Mouse (Mus musculus): Measurements from ENCODE around the gene Lmnb2.

Lmnb2 gene

DNA sequence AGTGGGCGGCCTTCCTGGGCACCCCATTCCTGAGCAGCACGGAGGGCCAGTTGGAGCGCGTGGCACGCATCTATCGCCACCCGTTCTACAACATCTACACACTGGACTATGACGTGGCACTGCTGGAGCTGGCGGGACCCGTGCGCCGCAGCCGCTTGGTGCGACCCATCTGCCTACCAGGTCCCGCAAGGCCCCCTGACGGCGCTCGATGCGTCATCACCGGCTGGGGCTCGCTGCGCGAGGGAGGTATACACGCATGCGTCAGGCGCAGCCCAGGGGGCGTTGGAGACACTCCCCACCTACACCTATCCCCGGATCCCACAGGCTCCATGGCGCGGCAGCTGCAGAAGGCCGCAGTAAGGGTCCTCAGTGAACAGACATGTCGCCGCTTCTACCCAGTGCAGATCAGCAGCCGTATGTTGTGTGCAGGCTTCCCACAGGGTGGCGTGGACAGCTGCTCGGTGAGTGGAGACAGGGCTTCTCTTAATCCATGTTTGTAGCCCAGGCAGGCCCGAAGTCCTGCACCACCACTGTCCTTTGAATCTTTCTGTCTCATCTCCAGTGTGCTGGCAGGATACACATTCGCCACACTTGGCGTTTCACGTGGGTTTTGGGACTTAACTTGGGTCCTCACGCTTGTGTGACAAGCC lies 20.1 kb downstream of the Lmnb2 start:
- DNase-seq = peak; percentile 84

DNA sequence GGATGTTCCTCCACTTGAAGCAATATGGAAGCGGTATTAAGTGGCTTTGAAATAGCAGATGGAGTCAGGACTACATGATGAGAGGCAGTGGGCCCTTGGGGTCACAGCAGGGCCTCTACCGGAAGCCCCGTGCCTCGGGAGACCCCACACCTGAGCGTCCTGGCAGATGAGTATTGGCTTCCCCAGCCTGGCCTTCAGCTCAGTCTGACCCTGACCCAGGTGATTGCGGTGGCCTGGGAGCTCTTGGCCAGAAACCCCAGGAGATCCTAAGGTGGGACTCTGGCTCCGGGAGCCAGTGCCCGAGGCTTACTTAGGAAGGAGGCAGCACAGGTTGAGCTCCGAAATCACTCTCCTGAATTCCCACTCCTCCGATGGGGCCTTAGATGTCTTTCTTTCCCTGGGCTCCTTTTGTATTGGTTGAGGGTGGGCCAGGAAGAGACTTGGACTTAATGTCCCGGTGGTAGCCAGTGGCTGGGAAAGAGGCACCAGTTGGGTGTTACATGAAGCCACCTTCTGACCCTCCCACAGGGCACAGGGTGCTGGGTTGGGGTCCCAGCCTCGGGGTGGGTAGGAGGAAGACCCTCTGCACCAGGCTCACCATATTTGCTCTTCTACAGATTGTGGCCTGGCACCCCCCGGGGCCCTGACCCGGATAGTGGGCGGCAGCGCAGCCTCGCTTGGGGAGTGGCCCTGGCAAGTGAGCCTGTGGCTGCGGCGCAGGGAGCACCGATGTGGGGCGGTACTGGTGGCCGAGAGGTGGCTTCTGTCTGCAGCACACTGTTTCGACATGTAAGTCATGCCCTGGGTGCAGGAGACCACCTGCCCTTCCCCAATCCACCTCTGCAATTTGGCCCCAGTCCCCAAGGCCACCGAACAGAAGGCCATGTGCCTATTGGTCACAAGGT lies 21.2 kb downstream of the Lmnb2 start:
- no peak for DNase-seq

DNA sequence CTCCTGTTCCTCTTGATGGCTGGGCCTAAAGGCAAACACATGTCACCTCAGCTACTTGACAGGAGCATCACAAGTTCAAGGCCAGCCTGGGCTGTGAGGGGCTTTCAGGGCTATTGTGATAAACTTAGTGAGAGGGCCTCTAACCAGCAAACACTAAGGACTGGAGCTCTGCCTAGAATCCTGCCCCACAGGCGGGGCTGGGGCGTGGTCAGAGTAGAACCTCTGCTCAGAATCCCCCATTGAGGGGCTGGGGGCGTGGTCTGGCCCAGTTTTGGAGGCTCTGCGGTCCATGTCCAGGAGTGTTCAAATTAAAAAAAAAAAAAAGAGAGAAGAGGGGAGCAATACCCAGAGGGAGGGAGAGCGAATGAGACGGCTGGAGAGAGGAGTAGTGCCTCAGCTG lies 22.3 kb downstream of the Lmnb2 start:
- DNase-seq = no peak

DNA sequence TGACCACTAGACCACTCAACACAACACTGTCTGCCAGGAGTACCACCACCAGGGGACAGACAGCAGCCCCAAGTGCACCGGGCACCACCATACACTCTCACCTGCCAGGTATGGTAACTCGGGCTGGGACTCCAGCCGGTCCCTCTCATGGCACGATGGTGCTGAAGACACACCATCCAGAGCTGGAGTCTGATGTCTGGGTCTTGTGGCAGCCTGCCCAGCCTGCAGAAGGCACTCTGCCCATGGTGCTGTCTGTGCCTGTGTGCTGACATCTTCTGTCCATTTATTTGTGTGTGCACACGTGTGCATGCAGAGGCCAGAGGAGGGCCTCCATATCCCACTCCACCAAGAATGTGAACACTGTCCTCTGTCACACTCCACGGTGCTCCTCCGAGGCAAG lies 22.9 kb downstream of the Lmnb2 start:
- DNase-seq = no peak

DNA sequence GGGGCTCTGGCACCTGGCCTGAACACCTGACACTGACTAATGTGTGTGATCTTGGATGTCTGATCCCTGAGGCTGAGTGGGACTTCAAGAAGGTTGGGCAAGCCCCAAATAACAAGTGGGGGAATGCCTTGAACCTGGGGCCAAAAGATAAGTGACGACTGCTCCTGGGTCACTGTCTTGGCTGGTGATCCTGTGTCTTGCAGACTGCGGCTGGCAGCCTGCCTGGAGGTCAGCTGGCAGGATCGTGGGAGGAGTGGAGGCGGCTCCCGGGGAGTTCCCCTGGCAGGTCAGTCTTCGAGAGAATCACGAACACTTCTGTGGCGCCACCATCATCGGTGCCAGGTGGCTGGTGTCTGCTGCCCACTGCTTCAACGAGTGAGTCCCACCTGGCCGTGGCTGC lies 30.9 kb downstream of the Lmnb2 start:
- DNase-seq = no peak

DNA sequence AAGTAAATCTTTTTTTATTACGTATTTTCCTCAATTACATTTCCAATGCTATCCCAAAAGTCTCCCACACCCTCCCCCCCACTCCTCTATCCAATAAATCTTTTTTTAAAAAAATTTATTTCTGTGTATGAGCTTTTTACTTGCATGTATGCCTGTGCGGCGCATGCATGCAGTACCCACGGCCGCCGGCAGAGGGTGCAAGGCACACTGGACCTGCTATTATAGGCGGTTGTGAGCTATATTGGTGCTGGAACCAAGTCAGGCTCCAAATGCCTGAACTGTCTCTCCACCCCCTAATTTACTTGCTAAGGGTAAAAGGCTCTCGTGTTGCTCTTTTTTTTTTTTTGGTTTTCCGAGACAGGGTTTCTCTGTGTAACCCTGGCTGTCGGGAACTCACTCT lies 36.7 kb downstream of the Lmnb2 start:
- peak; percentile 33 for DNase-seq

DNA sequence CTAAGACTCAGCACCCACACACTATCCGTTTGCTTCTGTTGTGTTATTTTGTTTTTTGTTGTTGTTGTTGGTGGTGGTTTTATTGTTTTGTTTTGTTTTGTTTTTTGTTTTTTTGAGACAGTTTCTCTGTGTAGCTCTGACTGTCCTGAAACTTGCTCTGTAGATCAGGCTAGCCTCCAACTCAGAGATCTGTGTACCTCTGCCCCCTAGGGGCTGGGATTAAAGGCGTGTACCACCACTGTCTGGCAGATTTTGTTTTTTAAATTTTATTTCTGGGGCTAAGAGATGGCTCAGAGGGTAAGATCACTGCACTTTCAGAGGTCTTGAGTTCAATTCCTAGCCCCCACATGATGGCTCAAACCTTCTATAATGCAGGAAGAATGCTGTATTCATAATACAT lies 37.1 kb downstream of the Lmnb2 start:
- DNase-seq = no peak

DNA sequence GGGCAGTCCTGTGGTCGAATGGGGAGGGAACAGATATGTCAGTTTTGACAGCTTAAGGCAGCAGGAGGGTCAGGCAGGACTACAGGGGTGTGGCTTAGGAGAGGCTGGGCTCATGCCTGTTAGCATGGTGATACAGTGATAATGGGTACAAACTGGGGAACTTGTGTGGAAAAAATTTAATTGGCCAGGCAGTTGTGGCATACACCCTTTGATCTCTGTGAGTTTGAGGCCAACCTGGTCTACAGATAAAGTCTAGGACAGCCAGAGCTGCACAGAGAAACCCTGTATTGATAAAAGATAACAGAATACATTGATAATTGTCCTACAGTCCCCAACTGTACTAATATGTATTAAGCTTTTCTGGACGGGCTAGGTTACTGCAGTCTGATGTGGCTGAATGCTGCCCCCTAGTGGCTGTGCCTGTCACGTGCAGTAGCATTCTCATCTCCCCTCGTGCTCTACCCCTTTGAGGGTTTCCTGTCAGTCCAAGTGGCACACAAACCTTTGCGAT lies 37.9 kb downstream of the Lmnb2 start:
- DNase-seq = peak; percentile 56

DNA sequence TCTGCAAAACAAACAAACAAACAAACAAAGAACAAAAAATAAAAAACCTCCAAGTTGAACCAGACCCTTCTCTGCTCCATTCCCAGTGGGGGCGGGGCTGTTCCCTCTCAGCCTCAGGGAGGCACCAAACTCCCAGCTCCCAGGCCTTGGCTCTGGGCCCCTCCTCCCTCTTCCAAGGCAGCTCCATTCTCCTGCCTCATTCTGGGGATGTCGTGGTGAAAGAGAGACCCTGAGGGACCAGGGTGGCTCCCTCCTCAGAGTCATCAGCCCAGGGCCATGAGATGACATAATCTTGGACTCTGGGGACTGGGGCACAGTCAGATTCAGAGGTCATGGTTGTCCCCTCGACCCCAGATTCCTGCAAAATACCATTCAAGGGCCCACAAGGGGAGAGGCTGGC lies 41.5 kb downstream of the Lmnb2 start:
- no peak for DNase-seq

DNA sequence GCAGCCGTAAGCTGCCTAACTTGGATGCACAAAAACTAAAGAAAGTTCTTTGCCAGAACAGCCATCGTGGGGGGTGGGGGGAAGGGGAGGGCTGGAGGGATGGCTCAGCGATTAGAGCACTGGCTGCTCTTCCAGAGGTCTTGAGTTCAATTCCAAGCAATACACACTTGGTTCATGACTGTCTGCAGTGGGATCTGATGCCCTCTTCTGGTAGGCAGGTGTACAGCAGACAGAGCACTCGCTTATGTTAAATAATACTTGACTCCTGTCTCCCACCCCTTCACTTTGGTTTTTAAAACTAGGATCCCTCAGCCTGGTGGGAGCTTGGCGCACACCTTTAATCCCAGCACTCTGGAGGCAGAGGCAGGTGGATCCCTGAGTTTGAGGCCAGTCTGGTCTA lies 42.0 kb downstream of the Lmnb2 start:
- DNase-seq = peak; percentile 33

DNA sequence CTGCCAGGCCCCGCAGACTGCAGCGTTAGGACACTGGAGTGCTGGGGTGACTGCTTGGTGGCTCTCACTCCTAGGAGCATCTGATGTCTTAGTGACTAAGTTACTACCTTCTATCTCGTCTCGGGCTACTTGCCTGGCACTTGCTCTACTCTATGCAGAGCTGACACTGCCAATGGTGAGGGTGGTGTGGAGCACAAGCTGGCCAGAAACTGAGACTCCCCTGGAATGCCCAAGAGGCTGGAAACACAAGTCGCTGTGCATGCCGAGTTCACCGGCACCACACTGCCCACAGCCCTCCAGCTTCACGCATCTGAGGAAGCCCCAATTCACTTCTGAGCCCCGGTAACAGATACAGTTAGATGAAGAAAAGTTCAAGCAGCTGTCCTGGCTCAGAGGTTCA lies 44.0 kb downstream of the Lmnb2 start:
- DNase-seq = no peak

DNA sequence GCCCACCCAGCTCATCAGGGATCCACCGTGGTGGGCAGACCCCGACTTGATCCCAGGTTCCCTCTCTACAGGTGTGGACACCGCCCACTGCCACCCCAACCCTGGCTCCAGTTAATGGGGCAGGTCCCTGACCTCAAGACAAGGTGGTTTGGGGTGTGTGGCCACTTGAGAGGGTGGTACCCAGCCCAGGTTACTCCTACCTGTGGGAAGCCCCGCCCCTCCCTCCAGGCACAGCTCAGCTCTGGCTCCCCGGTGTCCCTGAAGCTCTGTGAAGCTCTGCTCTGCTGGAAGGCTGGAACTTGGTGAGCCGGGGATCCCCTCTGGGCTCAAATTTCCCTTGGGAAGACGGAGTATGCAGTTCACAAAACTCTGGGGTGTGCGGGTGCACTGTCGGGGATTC lies 46.5 kb downstream of the Lmnb2 start, which contains the start of gene Tmprss9:
Gene Tmprss9 (plus strand): TSS at position 268 of the 400 bp plus-strand sequence.
- no peak for DNase-seq

DNA sequence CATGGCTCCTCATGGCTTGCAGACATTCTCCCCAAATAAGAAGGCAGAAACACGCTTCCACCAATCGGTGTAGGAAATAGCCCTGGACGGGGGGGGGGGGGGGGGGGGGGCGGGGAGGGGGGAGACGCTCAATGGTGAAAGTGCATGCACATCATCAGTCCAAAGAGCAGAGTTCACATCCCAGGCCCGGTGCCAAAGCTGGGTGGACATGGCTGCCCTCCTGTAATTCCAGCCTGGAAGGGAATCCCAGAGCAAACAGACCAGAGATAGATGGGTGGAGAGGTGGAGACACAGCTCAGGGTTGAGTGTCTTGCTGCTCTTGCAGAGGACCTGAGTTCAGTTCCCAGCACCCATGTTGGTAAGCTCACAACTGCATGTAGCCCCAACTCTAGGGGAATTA lies 47.1 kb downstream of the Lmnb2 start:
- DNase-seq = no peak

DNA sequence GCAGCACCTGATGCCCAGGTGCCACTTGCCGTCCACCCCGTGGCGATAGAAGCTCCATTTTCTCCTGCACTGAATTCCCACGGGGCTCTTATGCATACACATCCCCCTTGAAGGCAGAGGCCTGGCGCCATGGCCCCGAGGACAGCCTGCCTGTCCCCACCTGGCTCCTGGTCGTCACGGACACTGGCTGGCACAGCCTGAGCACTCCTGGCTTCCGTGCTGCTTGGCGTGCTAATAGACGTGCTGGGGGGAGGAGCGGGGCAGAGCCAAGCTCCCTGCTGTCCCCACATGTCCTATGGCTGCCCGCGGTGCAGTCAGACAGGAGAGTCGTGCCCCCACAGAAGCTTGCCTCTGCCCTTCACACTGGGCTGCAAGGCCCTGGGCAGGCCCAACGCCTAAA lies 53.6 kb downstream of the Lmnb2 start:
- no peak for DNase-seq

DNA sequence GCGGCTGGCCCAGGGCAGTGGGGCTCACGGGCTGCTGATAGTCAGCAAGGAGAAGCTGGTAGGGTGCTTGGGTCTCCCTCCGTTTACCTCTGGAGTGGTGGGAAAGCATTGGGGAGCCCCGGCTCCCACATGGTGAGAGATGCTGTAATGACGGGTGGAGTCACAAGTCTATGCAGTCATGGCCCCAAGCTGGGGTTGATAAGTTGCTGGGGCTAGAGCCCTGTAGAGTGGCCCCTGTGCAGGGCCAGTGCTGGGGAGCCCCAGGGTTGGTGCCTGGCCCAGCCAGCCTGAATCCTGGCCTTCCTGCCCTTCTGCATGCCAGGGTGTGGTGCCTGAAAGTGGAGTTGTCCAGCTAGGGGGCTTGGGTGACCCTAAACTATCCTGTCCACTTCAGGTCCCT lies 55.7 kb downstream of the Lmnb2 start:
- DNase-seq = no peak

DNA sequence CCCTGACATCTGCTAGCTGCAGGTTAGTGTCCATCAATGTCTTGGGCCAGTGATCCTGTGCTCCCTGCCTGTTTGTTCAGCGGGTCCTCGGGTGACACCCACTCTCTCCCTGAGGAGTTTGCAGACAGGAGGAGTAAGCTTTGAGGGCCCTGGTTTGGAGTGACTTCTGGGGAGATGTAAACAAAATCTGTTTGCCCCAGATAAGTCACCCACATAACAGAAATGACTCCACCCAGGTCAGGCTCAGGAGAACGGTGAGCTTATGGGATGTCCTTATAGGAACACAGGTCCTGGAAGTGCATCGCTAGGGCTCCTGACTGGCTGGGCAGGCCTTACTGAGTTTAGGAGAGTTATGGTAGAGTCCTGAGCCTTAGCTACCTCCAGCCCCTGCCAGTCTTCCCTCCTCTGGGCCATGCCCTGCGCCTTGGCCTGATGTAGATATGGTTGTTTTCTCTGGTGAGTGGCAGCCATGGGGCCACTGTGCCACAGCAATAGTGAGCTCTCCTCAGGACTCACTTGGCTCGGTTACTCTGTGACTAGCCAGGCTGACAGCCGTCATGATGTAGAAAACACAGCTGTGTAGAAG lies 59.6 kb downstream of the Lmnb2 start:
- DNase-seq = no peak

DNA sequence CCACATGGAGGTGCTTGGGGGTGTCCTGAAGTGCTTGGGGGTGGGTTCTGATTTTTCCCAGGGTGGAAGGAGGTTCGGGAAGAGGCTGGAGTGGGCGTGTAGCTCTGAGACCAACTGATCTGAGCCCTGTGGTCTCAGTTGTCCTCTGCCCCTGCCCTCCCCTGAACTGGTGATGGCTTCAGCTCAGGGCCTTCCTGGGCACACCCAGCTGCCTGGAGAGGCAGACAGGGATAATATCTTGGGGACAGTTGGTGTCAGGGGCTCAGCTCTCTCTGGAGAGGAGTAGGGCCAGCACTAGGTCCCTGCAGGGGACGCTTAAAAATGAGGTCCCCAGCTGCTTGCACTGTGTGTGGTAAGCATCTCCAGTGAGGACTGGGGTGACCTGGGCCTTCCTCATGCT lies 60.2 kb downstream of the Lmnb2 start:
- no peak for DNase-seq

DNA sequence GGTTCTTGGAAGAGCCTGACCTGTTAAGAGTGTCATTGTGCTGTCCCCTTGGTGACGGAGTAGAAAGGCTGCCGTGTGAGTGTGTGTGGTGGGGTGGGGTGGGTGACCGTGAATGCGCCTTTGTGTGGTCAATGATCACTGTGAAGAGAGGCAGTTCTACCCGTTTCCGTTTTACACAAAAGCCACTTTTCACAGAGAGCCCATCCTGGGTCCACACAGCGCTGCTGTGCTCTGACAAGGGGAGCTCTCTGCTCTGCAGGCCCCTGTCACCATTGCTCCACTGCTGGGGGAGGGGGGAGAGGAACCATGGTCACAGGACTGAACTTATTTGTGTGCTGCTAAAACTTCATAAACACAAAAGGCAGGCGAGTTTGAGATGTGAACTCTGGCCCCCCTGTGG lies 60.7 kb downstream of the Lmnb2 start:
- DNase-seq = peak; percentile 48

DNA sequence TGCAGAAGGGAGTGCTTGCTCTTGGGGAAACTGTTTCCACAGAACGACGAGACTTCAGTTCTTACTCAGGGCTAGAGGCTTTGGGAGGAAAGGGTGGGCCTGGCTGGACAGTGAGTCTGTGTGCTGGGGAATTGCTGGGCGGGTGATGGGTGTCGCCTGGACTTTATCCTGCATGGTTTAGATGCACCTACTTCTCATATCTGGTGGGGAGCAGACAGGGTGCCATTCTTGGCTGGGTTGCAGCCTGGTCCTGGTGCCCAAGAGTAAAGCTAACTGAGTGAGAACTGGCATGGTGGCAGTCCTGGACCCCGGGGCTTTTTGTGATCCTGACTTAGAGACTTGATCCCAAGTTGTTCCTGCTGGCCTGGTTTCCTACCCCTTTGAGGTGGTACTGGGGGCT lies 61.1 kb downstream of the Lmnb2 start:
- no peak for DNase-seq

DNA sequence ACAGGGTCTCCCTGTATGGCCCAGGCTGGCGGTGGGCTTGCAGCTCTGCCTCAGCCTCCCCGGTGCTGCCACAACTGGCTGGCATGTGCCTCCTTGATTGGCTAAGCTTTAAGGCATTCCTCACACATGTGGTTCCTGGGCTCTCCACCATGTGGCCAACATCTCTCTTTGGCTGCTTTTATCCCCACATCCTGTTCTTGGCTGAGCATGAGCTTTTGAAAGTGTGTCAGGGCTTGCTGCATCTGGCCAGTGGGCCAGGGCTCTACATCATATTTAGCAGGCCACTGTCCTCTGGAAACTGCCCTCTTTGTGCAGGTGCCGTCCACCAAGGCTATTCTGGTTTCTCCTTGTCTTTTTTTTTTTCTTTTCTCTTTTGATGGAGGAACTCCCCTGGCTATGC lies 61.8 kb downstream of the Lmnb2 start:
- DNase-seq = no peak

DNA sequence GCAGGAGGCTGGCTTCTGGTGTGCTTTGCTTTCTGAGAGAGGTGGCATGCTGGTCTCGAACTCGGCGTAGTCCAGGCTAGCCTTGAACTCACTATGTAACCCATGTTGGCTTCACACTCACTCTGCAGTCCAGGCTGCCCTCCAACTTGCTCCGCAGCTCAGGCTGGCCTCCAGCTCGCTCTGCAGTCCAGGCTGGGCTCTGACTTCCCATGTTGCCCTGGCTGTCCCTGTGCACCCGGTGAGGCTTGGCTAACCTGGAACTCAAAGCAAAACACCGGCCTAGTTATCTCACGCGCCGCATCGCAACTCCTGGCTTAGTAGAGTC lies 62.3 kb downstream of the Lmnb2 start:
- no peak for DNase-seq

DNA sequence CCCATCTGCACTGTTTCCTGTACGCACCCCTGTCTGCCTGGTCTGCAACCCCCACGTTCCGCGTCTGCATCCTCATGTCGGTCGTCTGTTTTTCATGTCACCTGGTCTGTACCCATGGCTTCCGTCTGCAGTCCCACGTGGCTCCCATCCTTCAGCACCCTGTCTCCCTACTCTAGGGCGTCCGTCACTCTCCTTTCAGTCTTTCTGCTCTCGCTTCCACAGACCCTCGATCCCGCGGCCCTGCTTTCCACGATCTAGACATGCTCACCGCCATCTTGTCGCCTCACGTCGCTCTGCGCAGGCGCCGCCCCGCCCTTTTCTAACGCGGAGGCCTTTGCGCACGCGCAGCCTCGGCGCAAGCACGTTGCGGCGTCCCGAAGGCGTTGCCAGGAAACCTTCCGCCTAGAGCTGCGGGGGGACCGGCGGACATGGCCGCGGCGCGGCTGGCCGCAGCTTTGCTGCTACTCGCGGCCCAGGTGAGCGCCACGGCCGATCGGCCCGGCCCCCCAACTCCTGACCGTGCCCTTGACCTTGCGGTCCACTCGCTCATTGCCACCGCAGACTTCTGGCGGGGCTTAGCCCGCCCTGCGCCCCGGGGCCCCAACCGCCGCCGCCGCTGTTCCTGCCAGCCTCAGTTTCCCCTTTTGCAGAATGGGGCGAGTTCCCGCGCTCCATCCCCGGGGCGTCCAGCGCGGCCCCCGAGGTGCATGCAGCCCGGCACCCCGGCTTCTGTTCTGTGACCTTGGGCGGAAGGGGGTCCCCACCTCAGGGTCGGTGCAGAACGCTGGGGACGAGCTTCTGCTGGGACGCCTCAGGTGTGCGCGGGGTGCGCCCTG lies 62.9 kb downstream of the Lmnb2 start, which contains the start of the genes Lsm7 and Sppl2b:
Gene Lsm7 (minus strand): TSS at position 297 of the 836 bp plus-strand sequence.
Gene Sppl2b (plus strand): TSS at position 363 of the 836 bp plus-strand sequence.
- peak; percentile 96 for DNase-seq

All from right cerebral cortex, adult 18-20 months (tissue).